Mouse (Mus musculus): ENCODE measurements at regions not wholly inside any gene's neighbourhood (a gene's known extent, or its start where the extent isn't known, plus 50 kb on each side); places are given as distances from the start of the nearest gene placed in this dataset.
A peak's percentile ranks its signal among the peaks of the same experiment; 100 is the strongest.
"Not testable (repeated sequence)": the region's sequence is repeated elsewhere in the genome, so short reads cannot be mapped to it uniquely, and the experiment has no call there.

DNA sequence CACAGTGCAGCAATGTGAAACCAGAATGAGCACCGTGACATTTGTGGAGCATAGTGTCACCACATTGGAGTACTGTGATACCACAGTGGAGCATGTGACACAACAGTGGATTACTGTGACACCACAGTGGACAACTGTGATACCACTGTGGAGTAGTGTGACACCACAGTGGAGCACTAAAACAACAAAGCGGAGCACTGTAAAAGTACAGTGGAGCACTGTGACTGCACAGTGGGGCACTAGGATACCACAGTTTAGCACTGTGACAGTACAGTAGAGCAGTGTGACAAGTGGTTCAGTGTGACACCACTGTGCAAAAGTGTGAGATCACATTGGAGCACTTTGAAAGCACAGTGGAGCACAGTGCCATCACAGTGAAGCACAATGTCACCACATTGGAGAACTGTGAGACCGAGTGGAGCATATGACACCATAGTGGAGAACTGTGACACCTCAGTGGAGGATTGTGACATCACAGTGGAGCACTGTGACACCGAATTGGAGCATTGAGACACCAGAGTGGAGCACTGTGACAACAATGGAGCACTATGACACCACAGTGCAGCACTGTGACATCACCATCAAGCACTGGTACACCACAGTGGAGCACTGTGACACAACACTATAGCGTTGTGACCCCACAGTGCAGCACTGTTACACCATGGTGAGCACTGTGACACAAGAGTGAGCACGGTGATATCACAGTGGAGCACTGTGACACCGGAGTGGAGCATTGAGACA, 86.6 kb upstream of the Vmn1r2 start:
- no peak for DNase-seq

DNA sequence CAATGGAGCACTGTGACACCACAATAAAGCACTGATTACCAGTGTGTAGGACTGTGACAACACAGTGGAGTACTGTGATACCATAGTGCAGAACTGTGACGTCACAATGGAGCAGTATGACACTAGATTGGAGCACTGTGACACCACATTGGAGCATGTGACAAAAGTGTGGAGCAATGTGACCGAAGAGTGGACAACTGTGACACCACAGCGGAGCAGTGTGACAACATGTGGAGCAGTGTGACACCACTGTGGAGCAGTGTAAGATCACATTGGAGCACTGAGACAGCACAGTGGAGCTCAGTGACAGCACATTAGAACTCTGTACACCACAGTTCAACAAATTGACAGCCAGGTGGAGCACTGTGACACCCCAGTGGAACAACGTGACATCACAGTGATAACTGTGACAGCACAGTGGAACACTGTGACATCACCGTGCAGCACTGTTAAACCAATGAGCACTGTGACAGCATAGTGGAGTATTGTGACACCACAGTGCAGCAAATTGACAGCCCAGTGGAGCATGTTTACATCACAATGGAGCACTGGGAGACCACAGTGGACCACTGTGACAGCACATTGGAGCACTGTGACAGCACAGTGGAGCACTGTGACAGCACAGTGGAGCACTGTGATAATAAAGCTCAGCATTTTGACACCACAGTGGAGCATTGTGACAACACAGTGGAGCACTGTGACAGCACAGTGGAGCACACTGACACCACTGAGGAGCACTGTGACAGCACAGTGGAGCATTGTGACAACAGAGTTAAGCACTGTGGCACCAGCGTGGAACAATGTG, 85.8 kb upstream of the Vmn1r2 start:
- DNase-seq: no peak

DNA sequence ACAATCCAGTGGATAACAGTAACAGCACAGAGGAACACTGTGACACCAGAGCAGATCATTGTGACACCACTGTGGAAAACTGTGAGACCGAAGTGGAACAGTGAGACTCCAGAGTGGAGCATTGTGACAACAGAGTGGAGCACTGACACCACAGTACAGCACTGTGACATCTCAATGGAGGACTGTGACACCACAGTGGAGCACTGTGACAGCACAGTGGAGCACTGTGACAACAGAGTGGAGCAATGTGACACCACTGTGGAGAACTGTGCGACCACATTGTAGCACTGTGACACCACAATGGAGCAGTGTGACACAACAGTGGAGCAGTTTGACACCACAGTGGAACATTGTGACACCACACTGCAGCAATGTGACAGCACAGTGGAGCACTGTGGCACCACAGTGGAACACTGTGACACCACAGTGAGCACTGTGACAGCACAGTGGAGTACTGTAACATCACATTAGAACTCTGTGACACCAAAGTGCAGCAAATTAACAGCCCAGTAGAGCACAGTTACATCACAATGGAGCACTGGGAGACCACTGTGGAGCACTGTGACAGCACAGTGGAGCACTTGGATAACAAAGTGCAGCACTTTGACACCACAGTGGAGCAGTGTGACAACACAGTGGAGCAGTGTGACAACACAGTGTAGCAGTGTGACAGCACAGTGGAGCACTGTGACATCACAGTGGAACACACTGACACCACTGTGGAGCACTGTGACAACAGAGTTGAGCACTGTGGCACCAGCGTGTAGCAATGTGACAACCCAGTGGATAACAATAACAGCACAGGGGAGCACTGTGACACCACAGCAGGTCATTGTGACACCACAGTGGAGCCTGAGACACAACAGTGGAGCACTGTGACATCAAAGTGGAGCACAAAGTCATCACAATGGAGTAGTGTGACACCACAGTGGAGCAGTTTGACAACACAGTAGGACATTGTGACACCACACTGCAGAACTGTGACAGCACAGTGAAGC, 84.9 kb upstream of the Vmn1r2 start:
- peak in 1 of 2 experiments; percentile 2 for DNase-seq

DNA sequence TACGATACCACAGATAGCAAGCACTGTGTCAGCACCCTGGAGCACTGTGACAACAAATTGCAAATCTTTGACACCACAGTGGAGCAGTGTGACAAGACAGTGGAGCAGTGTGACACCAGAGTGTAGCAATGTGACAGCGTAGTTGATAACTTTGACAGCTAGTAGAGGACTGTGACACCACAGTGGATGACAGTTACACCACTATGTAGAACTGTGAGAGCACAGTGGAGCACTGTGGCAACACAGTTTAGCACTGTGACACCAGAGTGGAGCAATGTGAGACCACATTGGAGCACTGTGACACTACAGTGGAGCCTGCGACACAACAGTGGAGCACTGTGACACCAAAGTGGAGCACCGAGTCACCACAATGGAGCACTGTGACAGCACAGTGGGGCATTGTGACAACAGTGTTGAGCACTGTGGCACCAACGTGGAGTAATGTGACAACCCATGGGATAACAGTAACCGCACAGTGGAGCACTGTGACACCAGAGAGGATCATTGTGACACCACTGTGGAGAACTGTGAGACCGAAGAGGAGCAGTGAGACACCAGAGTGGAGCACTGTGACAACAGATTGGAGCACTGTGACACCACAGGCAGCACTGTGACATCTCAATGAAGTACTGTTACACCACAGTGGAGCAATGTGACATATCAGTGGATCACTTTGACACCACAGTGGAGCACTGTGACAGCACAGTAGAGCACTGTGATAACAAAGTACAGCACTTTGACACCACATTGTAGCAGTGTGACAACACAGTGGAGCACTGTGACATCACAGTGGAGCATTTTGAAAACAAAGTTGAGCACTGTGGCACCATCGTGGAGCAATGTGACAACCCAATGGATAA, 83.7 kb upstream of the Vmn1r2 start:
- peak in 1 of 2 experiments; percentile 6 for DNase-seq

DNA sequence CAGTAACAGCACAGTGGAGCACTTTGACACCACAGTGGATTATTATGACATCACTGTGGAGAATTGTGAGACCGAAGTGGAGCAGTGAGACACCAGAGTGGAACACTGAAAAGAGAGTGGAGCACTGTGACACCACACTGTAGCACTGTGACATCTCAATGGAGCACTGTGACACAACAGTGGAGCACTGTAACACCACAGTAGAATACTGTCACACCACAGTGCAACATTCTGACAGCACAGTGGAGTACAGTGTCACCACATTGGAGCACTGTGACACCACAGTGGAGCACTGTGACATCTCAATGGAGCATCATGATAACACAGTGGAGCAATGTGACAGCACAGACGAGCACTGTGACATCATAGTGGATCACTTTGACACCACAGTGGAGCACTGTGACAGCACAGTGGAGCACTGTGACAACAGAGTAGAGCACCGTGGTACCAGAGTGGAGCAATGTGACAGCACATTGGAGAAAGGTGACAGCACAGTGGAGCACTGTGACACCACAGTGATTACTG, 83.0 kb upstream of the Vmn1r2 start:
- DNase-seq: no peak

DNA sequence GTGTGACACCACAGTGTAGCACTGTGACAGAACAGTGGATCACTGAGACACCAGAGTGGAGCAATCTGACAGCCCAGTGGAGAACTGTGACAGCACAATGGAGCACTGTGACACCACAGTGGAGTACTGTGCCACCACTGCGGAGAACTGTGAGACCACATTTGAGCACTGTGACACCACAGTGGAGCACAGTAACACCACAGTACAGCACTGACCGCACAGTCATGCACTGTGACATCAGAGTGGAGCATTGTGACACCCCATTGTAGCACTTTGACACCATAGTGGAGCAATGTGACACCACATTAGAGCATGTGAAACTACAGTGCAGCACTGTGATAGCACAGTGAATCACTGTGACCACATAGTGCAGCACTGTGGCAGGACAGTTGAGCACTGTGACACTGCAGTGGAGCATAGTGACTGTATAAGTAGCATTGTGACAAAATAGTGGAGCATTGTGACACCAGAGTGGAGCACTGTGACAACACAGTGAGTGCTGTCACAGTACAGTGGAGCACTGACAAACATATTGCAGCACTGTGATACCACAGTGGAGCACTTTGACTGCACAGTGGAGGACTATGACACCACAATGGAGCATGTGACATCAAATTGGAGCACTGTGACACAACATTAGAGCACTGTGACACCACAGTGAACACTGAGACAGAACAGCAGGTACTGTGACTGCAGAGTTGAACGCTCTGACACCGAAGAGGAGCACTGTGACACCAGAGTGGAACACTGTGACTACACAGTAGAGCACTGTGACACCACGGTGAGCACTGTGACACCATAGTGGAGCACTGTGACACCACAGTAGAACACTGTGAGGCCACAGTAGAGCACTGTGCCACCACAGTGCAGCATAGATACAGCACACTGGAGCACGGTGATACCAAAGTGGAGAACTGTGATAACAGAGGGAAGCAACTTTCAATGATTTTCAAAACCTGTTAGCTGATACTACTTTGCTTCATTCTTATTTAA, 81.4 kb upstream of the Vmn1r2 start:
- no peak for DNase-seq

DNA sequence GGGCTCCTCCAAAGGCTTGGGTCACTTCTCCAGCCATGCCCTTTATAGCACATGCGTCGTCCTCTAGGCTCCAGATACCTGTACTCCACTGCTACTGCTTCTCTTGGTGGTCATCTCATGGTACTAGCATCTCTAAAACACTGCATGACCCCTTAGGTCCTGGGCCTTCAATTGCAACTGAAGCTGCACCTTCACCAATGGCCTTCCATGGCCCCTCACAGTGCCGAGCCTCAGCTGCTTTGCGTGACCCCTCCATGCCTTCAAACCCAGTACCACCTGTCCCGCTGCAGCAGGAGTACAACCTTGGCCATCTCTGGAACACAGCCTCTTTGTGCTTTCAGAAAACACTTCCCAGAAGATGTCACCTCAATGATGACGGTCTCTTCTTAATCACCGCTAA, 79.5 kb upstream of the Vmn1r2 start:
- DNase-seq: not testable (repeated sequence)

DNA sequence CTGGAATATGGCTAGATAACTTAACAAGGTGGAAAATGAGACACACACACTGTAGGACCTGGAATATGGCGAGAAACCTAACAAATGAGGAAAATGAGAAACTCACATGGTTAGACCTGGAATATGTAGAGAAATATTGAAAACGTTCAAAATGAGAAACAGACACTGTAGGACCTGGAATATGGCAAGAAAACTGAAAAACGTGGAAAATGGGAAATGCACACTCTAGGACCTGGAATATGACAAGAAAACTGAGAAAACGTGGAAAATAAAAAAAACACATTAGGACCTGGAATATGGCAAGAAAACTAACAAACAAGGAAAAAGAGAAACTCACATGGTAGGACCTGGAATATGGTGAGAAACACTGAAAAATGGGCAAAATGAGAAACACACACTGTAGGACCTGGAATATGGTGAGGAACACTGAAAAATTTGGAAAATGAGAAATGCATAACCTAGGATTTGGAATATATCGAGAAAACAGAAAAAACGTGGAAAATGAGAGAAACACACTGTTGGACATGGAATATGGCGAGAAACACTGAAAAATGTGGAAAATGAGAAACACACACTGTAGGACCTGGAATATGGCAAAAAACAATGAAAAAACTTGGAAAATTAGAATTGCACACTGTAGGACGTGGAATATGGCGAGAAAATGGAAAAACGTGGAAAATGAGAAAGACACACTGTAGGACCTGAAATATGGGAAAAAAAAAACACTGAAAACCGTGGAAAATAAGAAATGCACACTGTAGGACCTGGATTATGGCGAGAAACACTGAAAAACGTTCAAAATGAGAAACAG, 77.3 kb upstream of the Vmn1r2 start:
- DNase-seq: peak in 1 of 2 experiments; percentile 22

DNA sequence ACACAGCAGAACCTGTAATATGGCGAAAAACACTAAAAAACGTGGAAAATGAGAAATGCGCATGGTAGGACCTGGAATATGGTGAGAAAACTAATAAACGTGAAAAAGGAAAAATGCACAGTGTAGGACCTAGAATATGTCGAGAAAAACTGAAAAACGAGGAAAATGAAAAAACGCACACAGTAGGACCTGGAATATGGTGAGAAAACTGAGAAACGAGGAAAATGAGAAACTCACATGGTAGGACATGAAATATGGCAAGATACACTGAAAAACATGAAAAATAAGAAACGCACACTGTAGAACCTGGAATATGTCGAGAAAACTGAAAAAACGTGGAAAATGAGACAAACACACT, 76.8 kb upstream of the Vmn1r2 start:
- DNase-seq: no peak

DNA sequence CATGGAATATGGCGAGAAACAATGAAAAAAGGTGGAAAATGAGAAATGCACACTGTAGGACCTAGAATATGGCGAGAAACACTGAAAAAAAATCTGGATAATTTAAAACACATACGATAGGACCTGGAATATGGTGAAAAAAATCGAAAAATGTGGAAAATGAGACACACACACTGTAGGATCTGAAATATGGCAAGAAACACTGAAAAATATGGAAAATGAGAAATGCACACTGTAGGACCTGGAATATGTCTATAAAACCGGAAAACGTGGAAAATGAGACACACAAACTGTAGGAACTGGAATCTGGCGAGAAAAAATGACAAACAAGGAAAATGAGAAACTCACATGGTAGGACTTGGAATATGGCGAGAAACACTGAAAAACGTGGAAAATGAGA, 76.4 kb upstream of the Vmn1r2 start:
- DNase-seq: no peak
